Mouse (Mus musculus): Measurements from ENCODE around the gene Rnf220. TPM values are rescaled to one million over a fixed set of nuclear protein-coding genes. Genes with fewer than 3 reads are reported as not detected.
"Not testable (repeated sequence)": the region's sequence is repeated elsewhere in the genome, so short reads cannot be mapped to it uniquely, and the experiment has no call there.

Gene Rnf220
- total RNA-seq, 2 experiments from 2014 or later = 140 to 143 TPM

DNA sequence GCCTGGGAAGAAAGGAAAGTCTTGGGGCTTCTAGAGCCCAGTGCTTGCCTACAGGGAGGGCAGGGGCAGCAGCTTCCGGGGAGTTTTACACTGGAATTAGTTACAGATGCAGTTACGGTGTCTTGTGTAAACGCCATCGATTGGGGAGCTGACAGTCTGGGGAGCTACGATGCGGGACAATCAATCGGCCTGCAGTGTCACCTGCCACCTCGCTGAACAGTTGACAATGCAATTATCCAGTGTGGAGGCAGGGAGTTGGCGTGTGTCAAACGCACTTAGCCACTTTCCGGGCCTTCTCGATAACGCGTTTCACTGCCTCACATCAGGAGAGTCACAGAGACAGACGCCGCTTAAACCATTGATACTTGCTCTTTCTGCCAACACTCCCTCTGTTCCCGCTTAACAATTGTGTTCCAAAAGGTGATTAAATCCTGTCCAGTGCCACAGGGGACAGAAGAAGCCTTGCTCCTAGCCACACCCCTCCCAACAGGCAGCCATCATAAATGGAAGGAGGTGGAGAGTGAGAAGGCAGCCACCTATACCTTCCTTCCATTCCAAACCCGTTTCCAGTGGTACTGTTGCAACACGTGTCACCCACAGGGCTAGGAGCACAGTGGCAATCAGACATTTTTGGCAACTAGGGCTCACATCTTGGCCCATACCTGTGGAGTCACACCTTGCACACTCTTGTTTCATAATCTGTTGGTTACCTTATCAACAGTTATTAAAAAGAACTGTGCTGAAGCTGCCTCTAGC lies 215.6 kb downstream of the Rnf220 start:
- no peak for DNase-seq
- intact Hi-C loops (cut with DNase I) = loop anchor here (10.0 kb wide), 1 partner anchor 494 kb away; no protein-coding TSS in a partner anchor

- intact Hi-C loops (cut with DNase I) = loop anchor here (10.0 kb wide), 1 partner anchor 494 kb away; no protein-coding TSS in a partner anchor
- no peak for DNase-seq
Measured at GRCm38 (mm10) chr4:117280397-117280930, 216.4 kb downstream of the Rnf220 start.

DNA sequence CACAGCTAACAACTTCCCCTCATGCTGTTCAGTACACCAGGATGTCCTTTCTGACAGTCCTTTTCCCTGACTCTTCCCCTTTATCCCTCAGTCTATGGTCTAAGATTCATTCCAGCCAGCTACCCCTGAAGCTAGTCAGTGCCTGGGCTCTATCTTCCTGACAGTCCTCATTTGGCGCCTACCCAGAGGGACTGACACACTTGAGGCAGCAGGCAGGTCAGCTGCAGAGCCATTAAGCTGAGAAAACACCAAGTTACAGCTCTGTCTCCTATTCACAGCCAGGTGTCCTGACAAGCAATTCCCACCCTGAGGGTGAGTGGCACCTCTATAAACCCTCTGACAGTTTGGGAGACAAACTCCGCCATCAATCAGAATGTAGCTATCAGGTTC lies 217.6 kb downstream of the Rnf220 start:
- intact Hi-C loops (cut with DNase I) = loop anchor here (10.0 kb wide), 1 partner anchor 396 kb away; no protein-coding TSS in a partner anchor
- no peak for DNase-seq

- no peak for DNase-seq
- intact Hi-C loops (cut with DNase I) = loop anchor here (10.0 kb wide), 1 partner anchor 396 kb away; no protein-coding TSS in a partner anchor
Measured at GRCm38 (mm10) chr4:117278381-117279252, 218.2 kb downstream of the Rnf220 start.

DNA sequence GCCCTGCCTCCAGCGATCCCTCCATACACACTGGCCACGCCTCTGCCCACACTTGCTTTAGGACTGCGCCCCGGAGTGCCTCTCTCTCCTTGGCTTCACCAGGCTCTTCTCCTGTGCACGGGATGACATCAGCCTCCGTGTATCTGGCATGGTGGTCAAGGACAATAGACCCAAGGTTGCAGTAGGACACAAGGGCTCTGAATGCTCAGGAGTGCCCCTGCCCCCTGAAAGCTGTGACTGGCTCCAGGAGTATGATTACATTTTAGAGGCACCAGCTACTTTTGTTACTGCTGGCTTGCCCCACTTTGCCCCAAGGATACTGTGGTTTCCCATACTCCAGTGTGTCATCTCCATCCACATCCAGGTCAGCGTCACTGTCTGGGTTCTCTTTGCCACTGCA lies 219.2 kb downstream of the Rnf220 start:
- DNase-seq = no peak
- intact Hi-C loops (cut with DNase I) = loop anchor here (10.0 kb wide), 1 partner anchor 397 kb away; no protein-coding TSS in a partner anchor

GRCm38 (mm10) chr4:117277021-117277420 lies 219.8 kb downstream of the Rnf220 start:
- intact Hi-C loops (cut with DNase I) = loop anchor here (10.0 kb wide), 1 partner anchor 398 kb away; no protein-coding TSS in a partner anchor
- DNase-seq = no peak

DNA sequence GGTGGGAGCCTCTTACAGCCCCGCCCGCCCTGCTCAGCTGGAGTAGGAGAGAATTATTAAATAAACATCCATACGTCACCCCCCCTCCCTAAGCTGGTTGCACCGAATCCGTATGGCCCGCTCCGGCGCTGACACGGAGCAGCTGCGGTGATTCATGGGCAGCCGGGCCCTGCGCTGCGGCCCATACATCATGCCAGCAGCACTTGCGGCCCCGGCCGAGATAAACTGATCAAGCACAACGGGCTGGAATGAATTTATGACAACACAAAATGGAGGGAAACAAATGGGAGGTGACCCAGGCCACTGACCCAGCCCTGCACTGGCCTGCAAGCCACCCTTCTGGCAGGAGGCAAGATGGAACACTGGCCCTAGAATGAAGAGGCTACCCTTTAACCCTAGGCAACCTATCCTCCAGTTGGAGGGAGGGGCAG lies 220.6 kb downstream of the Rnf220 start:
- intact Hi-C loops (cut with DNase I) = loop anchor here (10.0 kb wide), 1 partner anchor 399 kb away; no protein-coding TSS in a partner anchor
- DNase-seq = no peak

- intact Hi-C loops (cut with DNase I) = loop anchor here (10.0 kb wide), 1 partner anchor 400 kb away; no protein-coding TSS in a partner anchor
- DNase-seq = no peak
Measured at GRCm38 (mm10) chr4:117274720-117275119, 222.1 kb downstream of the Rnf220 start.

DNA sequence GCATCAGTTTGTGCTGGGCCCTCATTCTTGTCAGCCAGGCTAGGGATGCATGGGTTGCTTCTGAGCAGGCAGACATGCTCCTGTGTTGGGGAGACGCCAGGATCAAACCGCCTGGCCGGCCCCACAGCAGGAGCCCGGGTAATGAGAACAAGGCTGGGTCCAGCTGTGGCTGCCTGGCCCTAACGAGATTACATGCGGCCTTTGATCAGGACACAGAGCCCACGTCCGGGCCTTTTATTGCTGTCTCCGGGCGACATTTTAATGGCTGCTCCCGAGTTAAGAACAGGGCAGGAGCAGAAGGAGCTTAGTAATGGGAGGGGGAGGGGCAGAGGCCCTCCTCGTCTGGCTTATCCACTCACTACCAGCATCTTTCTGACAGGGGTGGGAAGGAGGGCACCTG lies 224.4 kb downstream of the Rnf220 start:
- intact Hi-C loops (cut with DNase I) = loop anchor here (10.0 kb wide), 1 partner anchor 402 kb away; no protein-coding TSS in a partner anchor
- DNase-seq = peak; percentile 51

DNA sequence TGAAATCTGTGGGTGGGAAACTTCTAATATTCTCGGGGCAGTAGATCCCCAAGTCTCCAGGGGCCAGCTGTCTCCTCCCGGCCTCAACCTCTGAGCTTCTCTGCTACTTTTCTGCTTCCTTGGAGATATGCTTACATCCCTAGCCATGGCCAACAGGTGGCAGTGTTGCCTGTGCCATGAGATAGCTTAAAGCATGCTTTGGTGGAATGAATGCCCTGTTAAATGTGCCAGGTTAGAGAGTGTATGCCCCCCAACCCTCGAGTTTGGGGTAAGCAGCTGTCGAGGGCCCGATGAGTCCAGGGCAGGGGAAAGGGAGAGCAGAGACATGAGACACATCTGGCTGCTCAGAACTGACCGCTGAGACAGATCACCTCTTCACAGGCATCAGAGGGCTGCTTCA lies 226.6 kb downstream of the Rnf220 start:
- intact Hi-C loops (cut with DNase I) = loop anchor here (10.0 kb wide), 1 partner anchor 405 kb away; no protein-coding TSS in a partner anchor
- peak; percentile 86 for DNase-seq

DNA sequence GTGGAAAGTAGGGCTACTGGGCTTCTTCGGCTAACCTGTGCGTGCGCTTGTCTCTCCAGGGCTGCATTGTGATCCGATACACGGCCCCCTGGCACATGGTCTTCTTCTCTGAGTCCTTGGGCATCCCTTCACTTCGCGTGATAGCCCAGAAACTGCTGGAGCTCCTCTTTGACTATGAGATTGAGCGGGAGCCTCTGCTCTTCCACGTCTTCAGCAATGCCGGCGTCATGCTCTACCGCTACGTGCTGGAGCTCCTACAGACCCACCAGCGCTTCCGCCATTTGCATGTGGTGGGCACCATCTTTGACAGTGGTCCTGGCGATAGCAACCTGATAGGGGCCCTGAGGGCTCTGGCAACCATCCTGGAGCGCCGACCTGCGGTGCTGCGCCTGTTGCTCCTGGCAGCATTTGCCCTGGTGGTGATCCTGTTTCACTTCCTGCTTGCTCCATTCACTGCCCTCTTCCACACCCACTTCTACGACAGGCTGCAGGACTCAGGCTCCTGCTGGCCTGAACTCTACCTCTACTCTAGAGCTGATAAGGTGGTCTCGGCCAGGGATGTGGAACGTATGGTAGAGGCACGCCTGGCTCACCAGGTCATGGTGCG lies 228.9 kb downstream of the Rnf220 start:
- intact Hi-C loops (cut with DNase I) = no loop called here
- no peak for DNase-seq

GRCm38 (mm10) chr4:117267284-117267683 lies 229.6 kb downstream of the Rnf220 start:
- DNase-seq = peak; percentile 84

GRCm38 (mm10) chr4:117262987-117263386 lies 233.9 kb downstream of the Rnf220 start:
- intact Hi-C loops (cut with DNase I) = no loop called here
- no peak for DNase-seq

More at GRCm38 (mm10) chr4:117267284-117267683, 229.6 kb downstream of the Rnf220 start:
- intact Hi-C loops (cut with DNase I) = no loop called here

DNA sequence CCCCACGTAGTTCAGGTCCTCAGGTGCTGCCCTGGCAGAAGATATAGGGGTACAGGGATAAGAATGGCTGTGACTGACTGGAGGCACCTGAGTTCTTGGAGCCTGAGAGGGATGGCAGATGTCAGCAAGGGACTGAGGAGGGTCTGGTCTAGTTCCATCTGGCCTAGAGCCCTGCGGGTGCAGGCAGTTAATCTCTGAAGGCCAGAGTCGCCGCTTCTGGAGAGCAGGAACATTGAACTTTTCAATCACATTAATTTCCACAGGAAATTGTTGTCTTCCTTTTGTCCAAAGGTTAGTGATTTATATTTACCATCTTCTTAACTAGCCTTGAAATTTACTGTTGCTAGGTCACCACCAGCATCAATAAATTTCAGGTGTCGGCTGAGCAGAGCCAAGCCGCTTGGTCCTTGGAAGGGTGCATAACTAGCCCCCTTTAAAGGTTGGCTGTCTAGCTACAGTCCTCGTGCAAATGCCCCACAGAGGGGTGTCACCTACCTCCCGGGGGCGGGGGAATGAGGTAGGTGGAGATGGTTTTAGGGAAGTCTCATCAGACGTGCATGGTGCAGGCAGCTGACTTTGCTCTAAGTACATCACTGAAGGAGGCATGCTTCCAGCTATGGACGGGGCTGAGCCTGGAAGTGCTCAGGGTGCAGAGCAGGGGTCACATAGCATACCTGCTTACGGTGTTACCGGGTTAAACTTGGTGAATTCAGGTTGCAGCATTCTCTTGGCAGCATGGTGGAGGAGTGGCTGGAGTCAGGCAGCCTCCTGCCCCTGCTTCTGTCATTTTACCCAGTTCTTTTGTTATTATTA lies 234.5 kb downstream of the Rnf220 start:
- intact Hi-C loops (cut with DNase I) = no loop called here
- DNase-seq = peak; percentile 72

DNA sequence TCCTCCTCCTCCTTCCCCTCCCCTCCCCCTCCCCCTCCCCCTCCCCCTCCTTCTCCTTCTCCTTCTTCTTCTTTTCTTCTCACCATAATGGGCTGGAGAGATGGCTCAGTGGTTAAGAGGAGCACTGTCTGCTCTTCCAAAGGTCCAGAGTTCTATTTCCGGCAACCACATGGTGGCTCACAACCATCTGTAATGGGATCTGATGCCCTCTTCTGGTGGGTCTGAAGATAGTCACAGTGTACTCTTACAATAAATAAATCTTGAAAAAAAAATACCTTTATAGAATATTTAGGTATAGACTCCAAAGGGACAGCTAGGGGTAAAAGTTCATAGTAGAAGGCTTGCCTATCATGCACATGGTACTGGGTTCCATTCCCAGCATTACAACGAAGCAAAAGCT lies 235.6 kb downstream of the Rnf220 start:
- DNase-seq = no peak
- intact Hi-C loops (cut with DNase I) = no loop called here

GRCm38 (mm10) chr4:117259909-117260308 lies 236.9 kb downstream of the Rnf220 start:
- intact Hi-C loops (cut with DNase I); DNase-seq: not testable (repeated sequence)

GRCm38 (mm10) chr4:117254672-117255071 lies 242.2 kb downstream of the Rnf220 start:
- intact Hi-C loops (cut with DNase I) = no loop called here
- peak; percentile 57 for DNase-seq

- no peak for DNase-seq
- intact Hi-C loops (cut with DNase I) = no loop called here
Measured at GRCm38 (mm10) chr4:117254017-117254627, 242.7 kb downstream of the Rnf220 start.

Data from left cerebral cortex, postnatal 4 days (tissue).